Mouse (Mus musculus) myocyte (in vitro differentiated cells): ENCODE measurements around the gene Tmem79.

ENCODE experiments used
- CEBPB ChIP-seq: IDR thresholded peaks from 2 replicates; pipeline ENCODE4 v1.6.1; 2011; ENCODE audit warnings: mild to moderate bottlenecking, moderate library complexity; ENCODE audit not compliant: poor library complexity, insufficient read depth, severe bottlenecking
- E2F4 ChIP-seq: IDR thresholded peaks from one replicate; pipeline ENCODE4 v1.6.1; 2011; ENCODE audit warnings: mild to moderate bottlenecking, control low read depth, moderate library complexity; ENCODE audit not compliant: insufficient read depth
- MAX ChIP-seq: IDR thresholded peaks from one replicate; pipeline ENCODE4 v1.6.1; 2011; ENCODE audit warnings: low read depth, mild to moderate bottlenecking, control low read depth
- POLR2A ChIP-seq: IDR thresholded peaks from one replicate; pipeline ENCODE4 v1.6.1; 2011; ENCODE audit warnings: low read depth, mild to moderate bottlenecking, control low read depth, moderate library complexity; ENCODE audit not compliant: insufficient read length
- REST ChIP-seq: IDR thresholded peaks from one replicate; pipeline ENCODE4 v1.6.1; 2011; ENCODE audit warnings: mild to moderate bottlenecking, control low read depth, moderate library complexity; ENCODE audit not compliant: insufficient read depth, insufficient read length
- TCF12 ChIP-seq: IDR thresholded peaks from one replicate; pipeline ENCODE4 v1.6.1; 2011; ENCODE audit warnings: mild to moderate bottlenecking, control low read depth; ENCODE audit not compliant: poor library complexity, insufficient read depth, severe bottlenecking
- USF1 ChIP-seq: IDR thresholded peaks from one replicate; pipeline ENCODE4 v1.6.1; 2011; ENCODE audit warnings: low read depth, mild to moderate bottlenecking, control low read depth, moderate library complexity

DNA sequence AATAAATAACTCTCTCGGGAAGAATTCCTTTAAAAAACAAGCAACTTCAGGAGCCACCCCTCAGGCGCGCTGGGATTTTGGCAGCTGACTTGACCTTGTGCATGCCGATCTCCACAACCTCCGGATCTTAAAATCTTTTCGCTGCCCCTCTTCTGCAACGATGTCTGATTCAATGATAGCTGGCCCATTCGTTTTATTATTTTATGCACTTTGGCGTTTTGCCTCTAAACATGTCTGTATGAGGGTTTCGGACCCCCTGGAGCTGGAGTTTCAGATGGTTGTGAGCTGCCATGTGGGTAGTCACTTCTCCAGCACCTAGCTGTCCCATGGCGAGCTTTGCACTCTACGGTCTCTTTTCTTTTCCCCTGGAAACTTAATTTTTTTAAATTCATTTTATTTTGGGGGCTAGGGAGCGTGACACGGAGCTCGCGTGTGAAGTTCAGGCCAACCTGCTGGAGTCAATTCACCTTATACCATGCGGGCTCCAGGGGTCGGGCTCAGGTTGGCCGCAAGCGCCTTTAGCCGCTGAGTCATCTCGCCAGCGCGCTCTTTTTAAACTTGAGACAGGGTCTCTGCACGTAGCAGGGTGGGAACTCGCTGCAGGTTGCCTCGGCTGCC, 403 bp downstream of the Tmem79 start:
- no peak for TF ChIP-seq USF1
- TF ChIP-seq E2F4 = peak; percentile 87
- TF ChIP-seq MAX = no peak
- no peak for TF ChIP-seq POLR2A
- no peak for TF ChIP-seq REST
- TF ChIP-seq CEBPB = no peak
- no peak for TF ChIP-seq TCF12
